Mouse (Mus musculus) T-helper 2 cell (primary cell): ENCODE data around the gene Ccdc34.

Source experiments
- in situ Hi-C: fragments of 300-600 bp; cut with MboI, MseI; formaldehyde crosslinking; loops from one replicate; pipeline ENCODE4 v1.15.1; 2025; ENCODE audit warnings: high pct_unique_total_duplicates

The Ccdc34 gene

DNA sequence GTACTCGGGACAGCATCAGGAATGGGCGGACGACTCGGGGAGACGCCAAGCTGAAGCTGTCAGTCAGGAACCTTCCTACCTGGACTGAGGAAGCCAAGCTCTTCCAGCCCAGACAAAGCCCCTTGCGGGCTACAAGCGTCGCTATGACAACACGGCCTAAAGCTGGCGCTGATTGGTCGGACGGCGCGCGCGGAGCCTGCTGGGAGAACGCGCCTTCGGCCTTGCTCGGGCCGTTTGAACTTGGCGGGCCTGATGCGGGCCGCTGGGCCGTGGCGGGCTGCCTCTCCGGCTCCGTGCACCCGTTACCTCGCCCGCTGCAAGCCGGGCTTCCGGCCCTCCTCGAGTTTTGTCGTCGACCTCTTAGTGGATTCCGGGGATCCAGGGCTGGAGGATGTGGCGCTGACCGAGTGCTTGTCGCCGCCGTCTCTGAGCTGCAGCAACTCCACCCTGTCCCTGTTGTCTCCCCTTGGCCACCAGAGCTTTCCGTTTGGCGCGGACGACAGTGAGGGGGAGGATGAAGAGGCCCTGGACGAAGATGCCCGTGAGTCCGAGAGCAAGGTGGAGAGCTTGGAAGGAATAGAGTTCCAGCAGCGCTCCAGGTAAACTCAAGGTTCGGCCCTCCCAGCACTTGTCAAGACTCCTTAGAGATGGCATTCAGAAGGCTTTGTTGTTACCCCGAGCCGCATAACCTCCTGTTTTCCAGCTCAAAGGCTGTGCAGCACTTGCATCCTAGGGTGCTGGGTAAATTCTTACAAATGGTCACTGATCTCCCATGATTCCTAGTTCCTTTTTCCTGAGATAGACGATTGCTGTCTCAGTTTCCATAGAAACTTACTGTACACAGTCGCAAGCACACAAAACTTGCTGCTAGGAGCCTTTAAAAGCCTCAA, at the start of gene Ccdc34:
Ccdc34 (plus strand) TSS at position 202 of the 890 bp plus-strand sequence.
- in situ Hi-C loops = loop anchor here (5.0 kb wide), 1 partner anchor 101 kb away; the partner anchor contains the start of gene Lgr4

- in situ Hi-C loops = loop anchor here (25.0 kb wide), 1 partner anchor 393 kb away; the partner anchor contains the start of gene Fibin
Observed at GRCm38 (mm10) chr2:109969381-109969780, 48.2 kb upstream of the Ccdc34 start.

GRCm38 (mm10) chr2:109969926-109970532, 47.6 kb upstream of the Ccdc34 start:
- in situ Hi-C loops = loop anchor here (25.0 kb wide), 1 partner anchor 392 kb away; the partner anchor contains the start of gene Fibin

- in situ Hi-C loops = loop anchor here (25.0 kb wide), 1 partner anchor 391 kb away; the partner anchor contains the start of gene Fibin
Observed at GRCm38 (mm10) chr2:109970744-109971410, 46.7 kb upstream of the Ccdc34 start.

- in situ Hi-C loops = loop anchor here (25.0 kb wide), 1 partner anchor 390 kb away; the partner anchor contains the start of gene Fibin
Observed at GRCm38 (mm10) chr2:109972310-109972709, 45.3 kb upstream of the Ccdc34 start.

DNA sequence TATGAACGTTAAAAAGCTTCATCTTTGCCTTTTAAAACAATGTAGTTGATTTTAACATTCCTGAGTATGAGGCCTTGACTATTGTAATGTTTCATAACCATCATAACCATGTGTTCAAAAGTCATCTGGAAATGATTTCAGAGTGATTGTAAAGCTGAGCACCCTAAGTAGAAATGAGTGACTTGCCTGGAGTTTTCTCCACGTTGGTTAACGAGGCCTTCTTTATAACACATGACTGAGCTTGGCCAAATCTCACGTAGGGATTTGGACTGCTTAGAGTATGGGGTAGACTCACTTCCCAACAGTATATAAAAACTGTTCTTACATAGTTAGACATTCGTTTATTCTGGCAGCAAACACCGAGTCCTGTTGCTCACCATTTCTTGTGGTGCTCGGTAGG, 44.7 kb upstream of the Ccdc34 start:
- in situ Hi-C loops = loop anchor here (25.0 kb wide), 1 partner anchor 389 kb away; the partner anchor contains the start of gene Fibin

DNA sequence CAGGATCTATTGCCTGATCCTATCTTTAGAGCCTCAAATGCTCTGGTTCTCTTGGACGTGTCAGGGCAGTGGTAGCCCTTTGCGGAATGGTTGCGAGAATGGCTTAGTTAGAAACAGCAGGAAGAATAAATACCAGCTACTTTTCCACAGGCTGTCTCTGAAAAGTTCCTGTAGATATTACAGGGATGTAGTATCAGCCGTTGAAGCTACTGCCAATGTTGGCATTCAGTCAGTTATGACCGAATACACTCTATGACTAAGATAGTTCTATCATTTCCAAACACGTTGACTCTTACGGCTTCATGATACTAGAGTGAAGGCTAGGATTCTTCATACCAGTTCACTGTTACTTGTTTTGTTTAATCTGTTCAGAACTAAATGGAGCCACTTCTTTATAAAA, 42.8 kb upstream of the Ccdc34 start:
- in situ Hi-C loops = loop anchor here (25.0 kb wide), 1 partner anchor 387 kb away; the partner anchor contains the start of gene Fibin

GRCm38 (mm10) chr2:109976181-109976580, 41.4 kb upstream of the Ccdc34 start:
- in situ Hi-C loops = no loop called here

DNA sequence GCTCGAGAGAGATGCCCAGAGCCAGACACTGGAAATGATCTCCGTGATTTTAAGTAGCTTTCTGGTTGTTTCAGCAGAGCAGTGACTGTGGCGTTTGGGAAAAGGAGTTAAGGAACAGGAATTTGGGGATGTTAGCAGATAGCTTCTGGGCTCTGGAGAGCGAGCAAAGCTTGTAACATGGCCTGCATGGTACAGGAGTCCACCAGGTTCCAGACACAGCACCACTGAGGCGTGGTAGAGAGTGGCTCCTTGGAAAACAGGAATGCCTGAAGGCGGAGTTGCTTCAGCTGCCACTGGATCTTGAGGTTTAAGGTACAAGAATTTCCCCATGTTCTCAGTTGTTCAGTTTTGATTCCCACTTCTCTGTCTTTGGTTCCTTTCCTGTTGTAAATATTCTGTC, 40.3 kb upstream of the Ccdc34 start:
- in situ Hi-C loops = no loop called here

- in situ Hi-C loops = no loop called here
Observed at GRCm38 (mm10) chr2:109979209-109979608, 38.4 kb upstream of the Ccdc34 start.

DNA sequence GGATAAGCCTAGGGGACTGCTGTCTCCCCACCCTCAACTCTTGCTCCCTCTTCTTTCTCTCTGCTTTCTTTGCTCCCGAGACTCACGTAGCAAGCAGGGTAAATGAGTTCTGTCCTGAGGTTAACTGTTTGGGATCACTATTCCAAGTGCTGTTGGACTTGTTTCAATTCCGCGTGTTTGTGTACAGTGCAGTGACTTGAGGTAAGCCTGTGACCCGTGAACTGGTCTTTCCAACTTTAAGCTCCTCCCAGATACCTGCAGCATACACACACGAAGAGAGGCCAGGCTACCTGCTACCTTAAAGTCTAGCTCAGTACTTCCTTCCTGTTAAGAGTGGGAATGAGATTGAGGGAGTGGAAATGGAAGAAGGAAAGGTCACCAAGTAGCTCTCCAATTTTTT, 34.2 kb upstream of the Ccdc34 start:
- in situ Hi-C loops = no loop called here

DNA sequence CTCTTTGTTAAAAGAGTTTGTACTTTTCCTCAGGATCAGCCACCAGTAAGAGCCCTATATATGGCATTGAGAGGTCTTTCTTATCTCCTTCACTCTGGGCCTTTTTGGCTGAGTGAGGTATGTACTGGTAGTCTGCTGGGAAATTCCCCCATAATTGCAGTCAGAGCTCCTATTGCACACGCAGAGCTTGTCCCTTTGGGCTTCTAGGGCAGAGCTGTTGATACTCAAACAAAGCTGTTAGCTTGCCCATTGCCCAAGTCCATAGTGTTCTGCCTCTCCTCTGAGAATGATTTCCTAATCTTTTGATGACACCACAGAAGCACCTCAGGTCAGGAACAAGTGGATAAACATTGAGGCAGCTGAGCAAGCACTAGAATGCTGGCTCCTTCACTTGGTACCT, 32.7 kb upstream of the Ccdc34 start:
- in situ Hi-C loops = no loop called here

GRCm38 (mm10) chr2:109985560-109985959, 32.1 kb upstream of the Ccdc34 start:
- in situ Hi-C loops = no loop called here

GRCm38 (mm10) chr2:109986036-109986785, 31.4 kb upstream of the Ccdc34 start:
- in situ Hi-C loops = no loop called here

DNA sequence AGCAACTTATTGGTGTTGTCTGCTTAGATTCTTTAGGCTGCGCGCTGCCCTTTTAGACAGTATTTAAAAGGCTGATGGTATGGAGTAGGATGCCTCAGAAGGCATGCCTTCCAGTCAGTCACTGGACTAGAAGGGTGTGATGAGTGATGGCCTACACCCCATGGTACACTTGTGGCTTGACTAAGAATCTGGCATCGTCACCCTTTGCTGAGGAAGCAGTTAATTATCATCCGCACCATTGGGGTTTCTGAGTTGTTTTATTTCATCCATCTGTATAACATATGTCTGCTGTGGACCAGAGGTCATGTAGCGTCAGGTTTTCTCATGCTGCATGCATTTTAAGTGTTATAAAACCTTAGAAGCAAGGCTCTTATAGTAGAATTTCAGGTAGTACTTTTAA, 29.7 kb upstream of the Ccdc34 start:
- in situ Hi-C loops = no loop called here

DNA sequence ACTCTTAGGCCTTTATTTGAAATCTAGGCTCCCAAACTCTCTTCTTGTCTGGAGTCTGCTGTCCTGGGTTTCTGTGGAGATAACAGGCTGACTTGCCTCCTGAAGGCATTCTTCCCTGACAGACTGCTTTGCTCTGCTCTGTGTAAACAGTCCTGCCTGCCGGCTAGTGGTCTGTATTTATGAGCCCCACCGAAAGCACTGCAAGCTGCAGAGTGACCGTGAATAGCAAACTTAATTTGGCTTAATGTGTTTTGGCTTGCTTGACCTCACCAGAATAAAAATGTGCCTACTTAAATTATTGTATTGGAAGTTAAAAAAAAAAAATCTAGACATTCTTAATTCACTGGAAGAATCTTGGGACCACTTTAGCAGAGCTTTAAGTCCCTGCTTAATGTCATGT, 28.4 kb upstream of the Ccdc34 start:
- in situ Hi-C loops = no loop called here

DNA sequence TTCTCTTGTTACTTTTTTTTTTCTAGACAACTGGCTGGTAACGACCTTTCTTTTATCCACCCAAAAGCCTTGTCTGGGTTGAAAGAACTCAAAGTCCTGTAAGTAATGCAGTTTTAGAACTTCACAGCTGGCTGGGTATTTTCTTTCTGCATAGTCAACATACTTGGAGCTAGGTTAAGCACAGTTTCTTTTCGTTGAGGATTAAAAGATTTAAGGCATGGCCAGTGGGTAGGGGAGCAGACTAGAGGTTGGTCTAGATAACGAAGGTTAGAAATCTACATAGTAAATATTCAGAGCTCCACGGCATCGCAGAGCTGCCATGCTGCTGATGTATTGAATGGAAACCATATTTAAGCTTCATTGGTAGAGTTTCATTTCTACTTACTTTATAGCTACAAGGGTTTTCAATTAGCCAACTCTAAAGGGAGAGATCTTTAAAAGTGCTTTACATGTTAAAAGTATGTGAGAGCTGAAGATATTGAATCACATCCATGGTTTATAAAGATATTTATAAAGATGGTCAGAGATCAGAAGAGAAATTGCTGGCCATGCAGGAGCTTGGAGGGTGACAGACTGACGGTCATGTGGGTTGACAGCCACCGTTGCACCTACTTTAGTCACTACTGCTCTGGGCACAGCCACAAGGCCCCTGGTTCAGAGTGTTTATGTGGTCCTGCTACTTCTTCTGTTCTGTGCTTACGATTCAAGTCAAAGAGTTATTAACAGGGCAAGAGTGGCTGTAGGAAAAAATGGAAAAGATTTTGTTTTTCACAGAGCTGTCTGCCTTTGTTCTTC, 27.7 kb upstream of the Ccdc34 start:
- in situ Hi-C loops = no loop called here

GRCm38 (mm10) chr2:109991754-109992153, 25.9 kb upstream of the Ccdc34 start:
- in situ Hi-C loops = no loop called here

GRCm38 (mm10) chr2:109992448-109993073, 25.1 kb upstream of the Ccdc34 start:
- in situ Hi-C loops = no loop called here

DNA sequence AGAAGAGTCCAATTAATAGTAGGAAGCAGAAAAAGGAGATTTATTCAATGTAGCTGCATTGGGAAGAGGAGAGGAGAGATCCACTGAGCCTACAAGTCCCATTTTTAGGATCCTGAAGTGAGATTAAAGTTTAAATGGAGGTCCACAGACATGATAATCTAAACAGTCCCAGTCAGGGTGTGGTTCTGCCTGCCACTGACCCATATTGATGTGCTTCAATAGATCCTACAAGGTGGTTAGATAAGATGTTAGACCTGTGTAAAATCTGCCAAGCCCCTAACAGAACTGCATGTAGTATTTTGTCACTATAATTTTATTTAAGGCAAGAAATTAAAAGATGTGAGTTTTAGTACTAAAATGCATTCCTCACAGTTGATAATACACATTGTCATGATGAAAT, 24.2 kb upstream of the Ccdc34 start:
- in situ Hi-C loops = no loop called here
